In the genomic region with DNA sequence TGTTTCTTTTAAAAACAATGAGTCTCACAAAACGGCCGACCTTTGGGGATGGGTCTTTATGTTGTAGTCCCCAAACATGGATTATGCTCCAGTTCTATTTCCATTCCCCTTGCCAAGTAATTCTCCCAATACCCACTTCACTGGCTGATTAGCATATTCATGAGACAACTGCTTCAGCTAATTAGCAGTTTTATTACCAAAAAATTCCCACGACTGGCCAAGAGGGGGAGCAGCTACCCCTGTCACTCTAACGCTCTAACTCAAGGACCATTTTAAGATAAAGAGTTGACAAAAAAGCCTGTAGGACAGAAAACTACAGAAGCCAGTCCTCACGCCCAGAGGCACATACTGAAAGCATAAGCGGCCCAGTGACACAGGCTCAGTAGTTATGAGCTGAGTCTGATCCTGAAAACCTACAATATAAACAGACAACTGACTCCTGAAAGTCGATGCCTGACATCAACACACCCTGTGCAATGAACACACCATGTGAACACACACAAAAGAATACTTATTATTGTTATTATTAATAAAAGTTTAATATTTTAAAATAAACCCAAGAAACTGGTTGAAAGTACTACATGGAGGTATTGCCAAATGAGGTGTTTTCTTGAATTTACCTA, we compare ENCODE assay signal across 8 mouse cellular contexts.
A peak's percentile ranks its signal among the peaks of the same experiment; 100 is the strongest.
DNase-seq lines count a peak whose midpoint lies in the region; ATAC-seq and TF ChIP-seq lines count a peak whose summit lies in the region.

No protein-coding gene starts in this region.

- no peak overlapping the region for H3K4me2 ChIP-seq in kidney, embryonic 14.5 days (replicated peaks; ENCODE audit: low read depth, low read length)
- H3K4me2 ChIP-seq in embryonic facial prominence, embryonic 14.5 days (ENCODE audit: low read depth, low read length) = no peak overlapping the region
- no peak overlapping the region for H3K4me2 ChIP-seq in kidney, postnatal 0 days (ENCODE audit: low read length)
- H3K4me2 ChIP-seq in liver, postnatal 0 days (ENCODE audit: low read depth, low read length) = no peak overlapping the region

- peak; percentile 56; the same call in 1 of the 2 replicates for TF ChIP-seq CTCF in kidney, postnatal 0 days (IDR thresholded peaks at IDR 0.05; ENCODE audit: low read depth)
- TF ChIP-seq CTCF in liver, postnatal 0 days (IDR thresholded peaks at IDR 0.05; ENCODE audit: low read depth) = peak; percentile 57

- H3K27ac ChIP-seq in kidney, embryonic 14.5 days (ENCODE audit: low read depth, low read length) = no peak overlapping the region
- no peak overlapping the region for H3K27ac ChIP-seq in embryonic facial prominence, embryonic 14.5 days (replicated peaks; ENCODE audit: low read depth, low read length)
- H3K27ac ChIP-seq in kidney, postnatal 0 days = no peak overlapping the region
- no peak overlapping the region for H3K27ac ChIP-seq in liver, postnatal 0 days (ENCODE audit: low read depth)

- no peak overlapping the region for H3K9ac ChIP-seq in kidney, embryonic 14.5 days (ENCODE audit: low read depth, low read length)
- no peak overlapping the region for H3K9ac ChIP-seq in embryonic facial prominence, embryonic 14.5 days (ENCODE audit: low read depth, low read length)
- H3K9ac ChIP-seq in kidney, postnatal 0 days (ENCODE audit: low read depth, low read length) = no peak overlapping the region
- no peak overlapping the region for H3K9ac ChIP-seq in liver, postnatal 0 days (replicated peaks)

- 45% methylated on average over 7 of the region's 7 CpGs for WGBS in kidney, embryonic 14.5 days
- 45% methylated on average over 7 of the region's 7 CpGs for WGBS in embryonic facial prominence, embryonic 14.5 days
- 46% methylated on average over 7 of the region's 7 CpGs for WGBS in kidney, postnatal 0 days
- WGBS in liver, postnatal 0 days (ENCODE audit: insufficient replicate concordance) = 47% methylated on average over 7 of the region's 7 CpGs

- no peaks in the 10 kb centered on the region for H3K36me3 ChIP-seq in kidney, embryonic 14.5 days (ENCODE audit: control insufficient read depth, insufficient read depth, low read length)
- no peaks in the 10 kb centered on the region for H3K36me3 ChIP-seq in embryonic facial prominence, embryonic 14.5 days (ENCODE audit: control insufficient read depth, insufficient read depth, low read length)
- H3K36me3 ChIP-seq in kidney, postnatal 0 days (ENCODE audit: insufficient read depth, low read length) = no peaks in the 10 kb centered on the region
- no peaks in the 10 kb centered on the region for H3K36me3 ChIP-seq in liver, postnatal 0 days (replicated peaks; ENCODE audit: insufficient read depth, low read length)

- no peak overlapping the region for H3K4me3 ChIP-seq in kidney, embryonic 14.5 days (ENCODE audit: low read length)
- H3K4me3 ChIP-seq in embryonic facial prominence, embryonic 14.5 days (ENCODE audit: low read depth, low read length) = no peak overlapping the region
- no peak overlapping the region for H3K4me3 ChIP-seq in kidney, postnatal 0 days (replicated peaks; ENCODE audit: low read depth, low read length)
- no peak overlapping the region for H3K4me3 ChIP-seq in liver, postnatal 0 days (ENCODE audit: low read depth, low read length)

- H3K9me3 ChIP-seq in kidney, embryonic 14.5 days (ENCODE audit: control insufficient read depth, low read length) = no peaks in the 10 kb centered on the region
- no peaks in the 10 kb centered on the region for H3K9me3 ChIP-seq in embryonic facial prominence, embryonic 14.5 days (ENCODE audit: control insufficient read depth, low read length)
- no peaks in the 10 kb centered on the region for H3K9me3 ChIP-seq in kidney, postnatal 0 days (replicated peaks; ENCODE audit: low read length)
- no peaks in the 10 kb centered on the region for H3K9me3 ChIP-seq in liver, postnatal 0 days (ENCODE audit: low read length)

- no peaks in the 10 kb centered on the region for H3K27me3 ChIP-seq in kidney, embryonic 14.5 days (ENCODE audit: control insufficient read depth, insufficient read depth, low read length)
- no peaks in the 10 kb centered on the region for H3K27me3 ChIP-seq in embryonic facial prominence, embryonic 14.5 days (replicated peaks; ENCODE audit: control insufficient read depth, insufficient read depth, low read length)
- H3K27me3 ChIP-seq in kidney, postnatal 0 days (ENCODE audit: insufficient read depth, low read length) = no peaks in the 10 kb centered on the region
- H3K27me3 ChIP-seq in liver, postnatal 0 days (ENCODE audit: insufficient read depth, low read length) = no peaks in the 10 kb centered on the region

- DNase-seq in kidney, adult 18-20 months = peak; percentile 53
- DNase-seq in ZHBTc4 (ENCODE audit: low read depth, low spot score) (peak; percentile 38), MN1 (ENCODE audit: low spot score) (no peak)
- peak; percentile 12 for DNase-seq in embryonic facial prominence, embryonic 14.5 days (ENCODE audit: low spot score)
- peak; percentile 62 for DNase-seq in kidney, postnatal 0 days (ENCODE audit: low spot score)
- DNase-seq in liver, postnatal 0 days = peak; percentile 25
- DNase-seq in T-cell, adult 2 months (ENCODE audit: low spot score) = no peak

- 0 out of 2 replicates have a peak, but pooled peaks have one; percentile 21 for TF ChIP-seq EP300 in liver, postnatal 0 days (IDR thresholded peaks at IDR 0.05; ENCODE audit: low read depth)

- no peak for ATAC-seq in kidney, embryonic 14.5 days (ENCODE audit: low FRiP score, low TSS enrichment)
- ATAC-seq in embryonic facial prominence, embryonic 14.5 days (ENCODE audit: low read depth) = no peak
- ATAC-seq in kidney, postnatal 0 days (replicated peaks; ENCODE audit: low FRiP score, low read depth) = no peak
- no peak for ATAC-seq in liver, postnatal 0 days

- H3K4me1 ChIP-seq in kidney, embryonic 14.5 days (ENCODE audit: control insufficient read depth, insufficient read depth, low read length) = no peaks in the 10 kb centered on the region
- no peaks in the 10 kb centered on the region for H3K4me1 ChIP-seq in embryonic facial prominence, embryonic 14.5 days (ENCODE audit: control insufficient read depth, insufficient read depth, low read length)
- H3K4me1 ChIP-seq in kidney, postnatal 0 days (replicated peaks; ENCODE audit: insufficient read depth, low read length) = no peaks in the 10 kb centered on the region
- no peaks in the 10 kb centered on the region for H3K4me1 ChIP-seq in liver, postnatal 0 days (ENCODE audit: insufficient read depth)

Comparison
In these comparisons a context has a peak if more than half of its experiments do, and no peak if none do; other contexts are left out.
1. DNase-seq: peak in kidney, adult 18-20 months (single experiment), ZHBTc4 (single experiment), embryonic facial prominence, embryonic 14.5 days (single experiment), kidney, postnatal 0 days (single experiment) and liver, postnatal 0 days (single experiment); none in MN1 (single experiment) and T-cell, adult 2 months (single experiment).